Mouse (Mus musculus) megakaryocyte, embryonic 14.5 days (primary cell): ENCODE results near the gene Manf.

Experiments used
- FLI1 ChIP-seq: IDR thresholded peaks from 2 replicates; pipeline ENCODE4 v1.6.1; 2012; ENCODE audit warnings: low read length, inconsistent platforms, mixed read lengths
- GATA1 ChIP-seq: IDR thresholded peaks from 3 replicates; pipeline ENCODE4 v1.6.1; 2012; ENCODE audit warnings: mixed read lengths, low read length, inconsistent platforms, borderline replicate concordance

GRCm38 (mm10) chr9:106822381-106823104 is 69.2 kb downstream of the Manf start:
- no peak for TF ChIP-seq GATA1
- TF ChIP-seq FLI1, result no peak
